Mouse (Mus musculus): ENCODE measurements around the gene Ahnak. TPM values are rescaled to one million over a fixed set of nuclear protein-coding genes. Genes with fewer than 3 reads are reported as not detected.

Gene Ahnak
- total RNA-seq (2021) = 100 to 1,000 TPM; 362 to 377 TPM

DNA sequence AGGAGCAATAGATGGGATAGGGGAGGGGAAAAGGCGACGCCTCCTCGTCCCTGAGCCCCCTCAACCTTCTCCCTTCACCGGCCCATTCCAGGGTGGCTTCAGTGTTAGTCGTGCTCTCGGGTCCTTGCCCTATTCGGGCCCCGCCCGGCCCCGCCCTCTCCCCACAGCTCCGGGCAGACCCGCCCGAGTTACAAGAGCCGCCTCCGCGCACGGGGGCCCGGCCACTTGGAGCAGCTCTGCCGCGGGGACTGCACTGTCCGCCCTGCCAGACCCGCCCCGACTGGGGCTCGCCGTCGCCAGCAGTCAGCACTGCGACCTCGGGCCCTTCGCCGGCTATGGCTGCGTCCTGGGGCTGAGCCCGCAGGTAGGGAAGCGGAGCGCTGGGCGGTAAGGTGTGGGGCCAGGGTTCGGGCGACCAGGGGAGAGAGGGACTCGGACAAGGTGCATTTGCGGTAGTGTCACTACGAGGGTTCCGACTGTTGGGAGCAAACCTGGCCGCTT, at the start of gene Ahnak:
Gene Ahnak, plus strand, starts transcription at position 219 of the 501 bp plus-strand sequence.
- DNase-seq = peak; percentile 88 to 93
- intact Hi-C loops (cut with DNase I) = no loop called here

DNA sequence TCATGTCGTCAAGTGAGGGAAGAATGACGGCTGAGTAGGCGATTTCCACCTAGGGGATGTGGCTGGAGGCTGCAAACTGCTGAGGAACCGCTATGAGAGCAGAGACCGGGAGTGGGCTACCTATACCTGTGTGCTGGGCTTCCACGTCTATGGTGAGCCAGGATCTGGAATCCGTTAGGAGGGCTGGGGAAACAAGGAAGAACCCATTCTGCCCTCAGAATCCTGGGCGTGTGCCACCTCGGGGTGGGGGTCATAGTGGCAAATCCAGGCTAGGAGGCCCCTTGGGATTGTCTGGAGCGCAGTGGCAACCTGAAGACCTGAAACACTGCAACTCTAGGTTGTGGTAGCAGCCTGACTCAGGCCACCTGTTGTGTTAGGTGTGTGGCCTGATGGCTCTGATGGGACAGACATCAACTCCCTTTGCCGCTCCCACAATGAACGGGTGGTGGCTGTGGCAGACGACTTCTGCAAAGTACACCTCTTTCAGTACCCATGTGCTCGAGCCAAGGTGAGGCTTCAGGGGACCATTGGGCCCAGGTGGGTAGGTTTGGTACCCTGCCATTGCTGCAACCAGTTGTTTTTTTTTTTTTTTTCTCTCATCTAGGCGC, 48.5 kb upstream of the Ahnak start:
- DNase-seq = no peak
- intact Hi-C loops (cut with DNase I) = loop anchor here (2.0 kb wide), 1 partner anchor 48 kb away; the partner anchor contains the start of gene Ints5

DNA sequence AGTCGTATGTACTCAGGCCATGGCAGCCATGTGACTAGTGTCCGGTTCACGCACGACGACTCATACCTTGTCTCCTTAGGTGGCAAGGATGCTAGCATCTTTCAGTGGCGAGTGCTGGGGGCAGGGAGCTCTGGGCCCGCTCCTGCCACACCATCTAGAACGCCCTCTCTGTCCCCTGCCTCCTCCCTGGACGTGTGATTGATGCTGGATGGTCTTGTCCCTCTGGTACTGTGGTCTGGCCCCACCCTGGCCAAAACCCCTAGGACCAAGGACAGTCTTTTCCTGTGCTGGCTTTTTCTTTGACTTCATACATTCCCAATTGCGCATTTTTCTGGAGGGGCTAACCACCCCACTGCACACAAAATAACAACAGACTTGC, 48.0 kb upstream of the Ahnak start:
- intact Hi-C loops (cut with DNase I) = loop anchor here (2.0 kb wide), 1 partner anchor 48 kb away; the partner anchor contains the start of gene Ints5
- no peak for DNase-seq

DNA sequence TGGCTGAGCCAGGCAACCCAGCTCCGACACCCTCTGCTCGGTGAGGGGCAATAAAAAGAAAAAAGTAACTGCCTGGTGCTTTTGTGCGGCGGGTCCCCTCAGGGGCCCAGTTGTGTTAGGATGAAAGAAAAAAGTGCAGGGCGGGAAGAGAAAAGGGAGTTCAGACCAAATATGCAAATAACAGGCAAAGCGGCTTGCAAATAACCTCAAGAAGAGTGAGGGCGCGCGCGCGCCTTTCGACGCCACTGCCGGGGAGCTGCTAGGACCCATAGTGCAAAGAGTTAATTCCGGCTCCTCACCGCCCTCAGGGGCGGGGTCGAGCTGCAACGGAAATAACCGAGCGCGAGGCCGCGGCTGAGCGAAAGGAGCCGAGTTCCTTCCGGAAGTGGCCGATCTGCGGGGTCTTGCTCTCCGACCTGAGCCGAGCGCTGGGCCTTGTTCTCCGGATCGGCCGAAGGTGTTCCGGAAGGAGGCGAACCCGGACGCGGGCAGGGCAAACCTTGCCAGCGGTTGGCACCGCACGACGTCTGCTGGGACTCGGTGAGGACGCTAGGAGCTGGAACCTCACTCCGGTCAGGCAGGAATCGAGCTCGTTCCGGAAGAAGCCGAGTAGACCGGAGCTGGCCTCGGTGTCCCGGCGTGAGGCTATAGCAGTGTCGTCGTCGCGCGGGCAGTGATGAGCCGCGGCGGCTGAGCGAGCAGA, 47.4 kb upstream of the Ahnak start, which contains the start of gene Mta2:
Gene Mta2, plus strand, starts transcription at position 361 of the 703 bp plus-strand sequence.
- peak; percentile 93 to 95 for DNase-seq
- intact Hi-C loops (cut with DNase I) = loop anchor here (2.0 kb wide), 3 partner anchors 13 to 49 kb away; partner anchors contain the start of genes Eml3, Ints5 and Rom1

DNA sequence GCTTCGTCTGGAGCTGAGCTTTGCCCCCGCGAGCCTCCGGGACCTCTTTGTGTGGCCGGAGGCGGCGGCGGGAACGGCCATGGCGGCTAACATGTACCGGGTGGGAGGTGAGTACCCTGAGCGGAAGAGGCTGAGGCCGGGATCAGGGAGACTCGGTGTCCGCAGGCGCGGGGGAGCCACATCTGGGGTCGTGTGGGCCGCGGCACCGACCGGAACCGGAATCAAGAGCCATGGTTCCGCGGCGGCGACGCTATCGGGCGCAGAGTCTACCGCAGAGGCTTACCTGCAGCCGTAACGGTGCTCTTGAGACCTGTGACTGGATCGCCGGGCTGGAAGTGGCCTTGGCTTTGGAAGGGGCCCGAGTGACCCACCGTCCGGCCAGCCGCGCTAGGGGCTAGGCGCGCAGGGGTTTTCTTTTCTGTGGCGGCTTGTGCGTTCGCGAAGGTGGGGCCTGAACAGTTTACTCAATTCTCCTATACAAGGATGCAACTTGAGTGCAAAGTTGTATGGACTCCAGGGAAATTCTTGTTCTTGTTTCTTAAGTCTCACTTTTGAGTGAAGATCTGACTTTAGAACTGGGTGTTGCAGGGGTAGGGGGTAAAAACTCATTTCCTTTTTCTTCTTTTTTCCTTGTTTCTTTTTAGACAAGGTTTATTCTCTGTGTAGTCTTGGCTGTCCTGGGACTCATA, 46.7 kb upstream of the Ahnak start:
- DNase-seq = peak in 1 of 2 experiments; percentile 62
- intact Hi-C loops (cut with DNase I) = loop anchor here (2.0 kb wide), 2 partner anchors 14 to 22 kb away; partner anchors contain the start of genes Eml3 and Rom1

DNA sequence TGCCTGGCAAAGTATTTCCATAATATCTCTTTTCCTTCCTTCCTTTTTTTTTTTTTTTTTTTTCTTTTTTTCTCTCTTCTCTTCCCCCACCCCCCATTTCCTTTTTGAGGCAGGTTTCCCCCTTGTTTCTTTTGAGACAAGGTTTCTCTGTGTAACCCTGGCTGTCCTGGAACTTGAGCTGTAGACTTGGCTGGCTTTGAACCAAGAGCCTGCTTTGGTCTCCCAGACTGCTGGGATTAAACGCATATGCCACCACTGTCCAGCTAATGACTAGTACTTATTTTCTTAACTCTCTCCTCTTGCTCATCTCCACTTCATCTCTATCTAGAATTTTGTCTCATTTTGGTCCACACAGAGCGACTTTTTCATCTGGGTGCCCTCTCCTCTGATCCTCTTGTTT, 46.0 kb upstream of the Ahnak start:
- intact Hi-C loops (cut with DNase I) = loop anchor here (2.0 kb wide), 2 partner anchors 14 to 22 kb away; partner anchors contain the start of genes Eml3 and Rom1

DNA sequence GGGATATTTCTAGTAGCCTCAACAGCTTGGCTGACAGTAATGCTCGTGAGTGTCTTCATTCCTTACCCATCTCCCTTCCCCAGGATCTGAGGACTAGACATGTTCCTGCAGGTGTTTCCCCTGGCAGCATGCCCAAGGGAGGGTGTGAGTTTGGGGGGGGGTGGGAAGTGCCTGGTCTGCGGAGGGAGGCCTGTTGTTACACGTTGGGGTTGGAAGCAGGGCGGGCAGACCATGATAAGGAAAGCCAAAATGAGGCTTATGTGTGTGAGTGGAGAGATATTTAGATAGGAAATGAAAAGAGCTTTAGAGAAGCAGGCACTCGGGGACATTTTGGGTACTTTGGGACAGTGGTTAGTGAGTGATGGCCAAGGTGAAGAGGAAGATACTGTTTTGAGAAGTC, 45.0 kb upstream of the Ahnak start:
- intact Hi-C loops (cut with DNase I) = no loop called here
- DNase-seq = no peak

More for the DNA sequence above, 46.0 kb upstream of the Ahnak start:
- DNase-seq = no peak

DNA sequence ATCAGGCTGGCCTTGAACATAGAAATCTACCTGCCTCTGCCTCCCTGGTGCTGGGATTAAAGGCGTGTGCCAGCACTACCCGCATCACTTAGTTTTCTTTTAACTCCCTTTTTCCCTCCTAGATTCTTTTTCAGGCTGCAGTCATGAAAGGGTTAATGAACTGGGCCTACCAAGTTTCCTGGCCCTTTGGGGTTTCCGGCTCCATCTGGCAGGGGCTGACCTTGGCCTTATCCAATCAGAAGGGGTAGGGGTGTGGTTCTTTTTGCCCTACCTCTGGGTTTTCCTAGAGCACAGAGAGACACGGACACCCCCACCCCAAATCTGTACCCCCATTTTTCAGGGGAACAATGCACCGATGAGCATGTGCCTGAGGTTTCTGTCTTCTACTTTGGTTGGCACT, 44.3 kb upstream of the Ahnak start:
- peak; percentile 56 to 66 for DNase-seq
- intact Hi-C loops (cut with DNase I) = no loop called here

DNA sequence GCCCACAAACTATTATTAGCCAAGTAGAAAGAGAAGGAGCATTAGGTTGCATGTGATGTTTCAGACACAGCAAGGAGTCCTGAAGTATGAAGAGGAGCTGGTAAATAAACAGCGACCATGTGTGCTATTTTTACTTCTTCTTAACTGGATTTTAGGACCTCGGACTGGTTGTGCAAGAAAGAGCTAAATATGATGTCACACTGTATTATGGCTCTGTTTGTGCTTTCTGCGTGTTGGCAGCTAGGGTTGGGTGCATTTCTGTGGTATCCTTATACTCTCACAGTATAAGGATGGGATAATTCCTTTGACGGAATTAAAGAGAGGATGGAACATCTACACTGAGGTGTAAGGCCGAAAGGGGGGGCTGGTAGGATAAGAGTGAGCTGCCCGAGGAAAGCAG, 43.8 kb upstream of the Ahnak start:
- intact Hi-C loops (cut with DNase I) = no loop called here
- no peak for DNase-seq

DNA sequence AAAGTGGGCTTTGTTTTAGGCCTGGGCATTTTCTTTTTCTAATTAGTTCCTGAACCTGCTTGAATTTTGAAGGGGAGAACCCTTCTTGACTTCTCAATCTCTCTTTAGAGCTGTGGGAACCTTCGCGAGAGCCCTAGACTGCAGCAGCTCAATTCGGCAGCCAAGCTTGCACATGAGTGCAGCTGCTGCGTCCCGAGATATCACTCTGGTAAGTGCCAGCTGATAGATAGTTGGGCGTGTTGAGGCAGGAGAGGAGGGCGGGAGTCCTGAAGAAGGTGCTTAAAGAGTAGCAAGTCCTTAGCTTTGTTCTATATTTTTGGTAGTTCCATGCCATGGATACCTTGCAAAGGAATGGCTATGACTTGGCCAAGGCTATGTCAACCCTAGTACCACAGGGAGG, 42.2 kb upstream of the Ahnak start:
- intact Hi-C loops (cut with DNase I) = no loop called here

DNA sequence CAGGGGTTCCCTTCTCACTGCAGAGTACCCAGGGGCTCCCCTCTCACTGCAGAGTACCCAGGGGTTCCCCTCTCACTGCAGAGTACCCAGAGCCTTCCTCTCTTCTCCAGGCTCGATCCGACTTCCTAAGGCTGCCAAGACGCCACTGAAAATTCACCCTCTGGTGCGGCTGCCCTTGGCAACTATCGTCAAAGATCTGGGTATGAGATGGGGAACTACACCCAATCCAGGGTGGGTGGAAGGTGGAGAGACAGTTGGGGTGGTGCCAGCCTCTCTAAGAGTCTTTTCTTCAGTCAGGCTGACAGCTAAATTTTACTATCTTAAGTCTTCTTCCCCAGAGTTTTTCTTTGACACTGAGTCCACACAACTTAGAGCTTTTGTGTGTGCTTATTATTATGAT, 38.9 kb upstream of the Ahnak start:
- DNase-seq = no peak
- intact Hi-C loops (cut with DNase I) = no loop called here

More for the DNA sequence above, 42.2 kb upstream of the Ahnak start:
- no peak for DNase-seq

DNA sequence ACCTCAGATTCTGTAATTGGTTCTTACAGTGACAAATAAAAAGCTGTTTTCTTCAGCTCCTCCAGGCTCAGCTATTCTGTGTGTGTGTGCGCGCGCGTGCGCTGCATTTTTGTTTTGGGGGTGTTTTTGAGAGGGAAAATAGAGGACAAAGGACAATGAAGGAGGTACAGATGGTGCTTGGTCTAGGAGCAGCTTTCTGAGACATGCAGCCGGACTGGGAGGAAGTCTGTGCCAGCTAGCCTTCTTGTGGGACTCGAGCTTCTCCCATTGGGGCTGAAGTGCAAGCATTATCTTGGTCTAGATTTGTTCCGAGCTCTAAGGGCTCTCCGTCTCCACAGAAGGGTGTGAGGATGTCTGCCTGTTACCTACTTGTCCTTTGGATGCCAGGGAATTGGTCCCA, 36.8 kb upstream of the Ahnak start:
- intact Hi-C loops (cut with DNase I) = no loop called here

DNA sequence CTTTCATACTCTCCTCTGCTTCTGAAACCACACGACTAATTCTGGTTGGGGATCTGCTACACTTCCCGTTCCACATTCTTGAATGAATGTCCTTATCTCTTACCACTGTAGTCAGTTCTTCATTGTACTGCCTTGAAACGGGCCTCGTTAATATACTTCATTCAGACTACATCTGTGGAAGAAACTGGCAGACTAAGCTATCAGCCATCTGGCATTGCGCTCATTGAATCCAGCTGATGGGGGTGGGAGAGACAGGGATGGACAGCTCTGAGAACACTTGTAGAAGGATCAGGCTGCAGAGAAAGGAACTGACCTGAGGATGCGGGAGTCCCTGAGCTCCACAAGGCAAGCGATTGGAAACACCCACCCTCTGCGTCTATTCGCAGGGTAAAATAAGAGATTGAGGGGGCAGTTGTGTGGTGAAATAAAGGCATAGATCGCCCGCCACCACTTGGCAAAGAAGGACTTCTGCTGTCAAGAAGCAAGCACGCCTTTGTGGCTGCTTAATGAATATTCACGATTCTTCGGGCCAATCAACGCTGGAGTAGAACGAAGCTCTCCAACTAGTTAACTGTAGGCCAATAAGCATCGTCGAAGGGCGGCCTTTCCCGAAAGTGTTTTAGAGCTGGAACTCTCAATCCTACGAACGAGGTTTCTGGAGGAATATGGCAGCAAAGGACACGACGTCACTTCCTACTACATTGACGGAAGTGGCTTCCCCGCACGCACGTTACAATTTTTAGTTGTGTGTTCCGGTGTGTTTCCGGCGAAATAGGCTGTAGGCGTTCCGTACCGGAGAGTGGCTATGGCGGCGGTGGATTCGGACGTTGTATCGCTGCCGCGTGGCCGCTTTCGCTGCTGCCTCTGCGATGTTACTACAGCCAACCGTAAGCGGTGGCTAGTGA, 35.7 kb upstream of the Ahnak start, which contains the start of gene Tut1:
Gene Tut1, plus strand, starts transcription at position 713 of the 905 bp plus-strand sequence.
- intact Hi-C loops (cut with DNase I) = no loop called here
- DNase-seq = peak; percentile 88 to 92

More for the DNA sequence above, 36.8 kb upstream of the Ahnak start:
- DNase-seq = no peak

DNA sequence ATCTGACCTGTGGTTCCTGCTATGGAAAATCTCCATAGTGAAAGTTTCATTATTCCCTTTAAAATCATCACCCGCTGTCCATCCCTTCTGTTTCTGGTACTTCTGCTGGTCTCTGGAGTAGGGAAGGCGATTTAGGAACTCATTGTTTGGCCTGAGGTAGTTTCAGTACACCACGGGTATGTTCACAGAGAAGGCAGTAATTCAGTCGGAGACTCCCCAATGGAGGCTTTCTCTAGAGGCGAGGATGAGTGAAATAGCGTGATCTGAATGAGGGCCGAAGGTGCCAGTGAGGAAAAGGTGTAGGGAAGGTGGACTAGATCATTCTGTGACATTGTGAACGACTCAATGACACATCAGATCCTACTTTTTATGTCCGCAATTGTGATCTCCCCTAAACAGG, 34.9 kb upstream of the Ahnak start:
- DNase-seq = no peak
- intact Hi-C loops (cut with DNase I) = no loop called here

DNA sequence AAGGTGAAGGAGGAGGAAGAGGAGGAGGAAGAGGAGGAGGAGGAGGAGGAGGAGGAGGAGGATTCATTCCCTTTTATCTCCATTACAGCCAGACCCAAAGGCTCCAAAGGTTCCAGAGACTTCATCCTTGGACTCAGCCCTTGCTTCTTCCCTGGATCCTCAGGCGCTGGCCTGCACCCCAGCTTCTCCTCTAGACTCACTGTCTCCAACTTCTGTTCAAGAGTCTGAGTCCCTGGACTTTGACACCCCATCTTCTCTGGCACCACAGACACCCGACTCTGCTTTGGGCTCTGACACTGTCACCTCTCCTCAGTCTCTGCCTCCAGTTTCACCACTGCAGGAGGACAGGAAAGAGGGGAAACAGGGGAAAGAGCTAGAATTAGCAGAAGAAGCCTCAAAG, 26.8 kb upstream of the Ahnak start:
- no peak for DNase-seq

DNA sequence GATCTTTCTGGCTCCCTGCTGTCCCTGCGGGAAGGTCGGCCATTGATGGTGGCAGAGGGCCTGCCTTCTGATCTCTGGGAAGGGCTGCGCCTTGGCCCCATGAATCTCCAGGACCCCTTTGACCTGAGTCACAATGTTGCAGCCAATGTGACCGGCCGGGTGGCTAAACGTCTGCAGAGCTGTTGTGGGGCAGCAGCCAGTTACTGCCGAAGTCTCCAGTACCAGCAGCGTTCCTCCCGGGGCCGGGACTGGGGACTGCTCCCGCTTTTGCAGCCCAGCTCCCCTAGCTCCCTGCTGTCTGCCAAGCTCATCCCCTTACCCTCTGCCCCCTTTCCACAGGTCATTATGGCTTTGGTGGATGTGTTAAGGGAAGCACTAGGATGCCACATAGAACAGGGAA, 24.0 kb upstream of the Ahnak start:
- DNase-seq = no peak
- intact Hi-C loops (cut with DNase I) = loop anchor here (2.0 kb wide), 1 partner anchor 22 kb away; no protein-coding TSS in a partner anchor

More for the DNA sequence above, 26.8 kb upstream of the Ahnak start:
- intact Hi-C loops (cut with DNase I) = no loop called here

DNA sequence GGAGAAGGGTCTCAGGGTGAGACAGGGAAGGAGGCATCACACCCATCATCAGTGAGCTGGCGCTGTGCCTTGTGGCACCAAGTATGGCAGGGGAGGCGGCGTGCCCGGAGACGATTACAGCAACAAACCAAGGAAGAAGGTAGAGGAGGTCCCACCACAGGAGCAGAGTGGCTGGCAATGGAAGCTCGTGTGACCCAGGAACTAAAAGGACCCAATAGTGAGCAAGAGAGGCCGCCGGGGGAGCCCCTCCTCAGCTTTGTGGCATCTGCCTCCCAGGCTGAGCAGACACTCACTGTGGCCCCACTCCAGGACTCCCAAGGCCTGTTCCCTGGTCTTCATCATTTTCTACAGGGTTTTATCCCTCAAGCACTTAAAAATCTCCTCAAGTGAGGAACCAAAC, 23.3 kb upstream of the Ahnak start:
- DNase-seq = no peak
- intact Hi-C loops (cut with DNase I) = loop anchor here (2.0 kb wide), 1 partner anchor 23 kb away; no protein-coding TSS in a partner anchor

DNA sequence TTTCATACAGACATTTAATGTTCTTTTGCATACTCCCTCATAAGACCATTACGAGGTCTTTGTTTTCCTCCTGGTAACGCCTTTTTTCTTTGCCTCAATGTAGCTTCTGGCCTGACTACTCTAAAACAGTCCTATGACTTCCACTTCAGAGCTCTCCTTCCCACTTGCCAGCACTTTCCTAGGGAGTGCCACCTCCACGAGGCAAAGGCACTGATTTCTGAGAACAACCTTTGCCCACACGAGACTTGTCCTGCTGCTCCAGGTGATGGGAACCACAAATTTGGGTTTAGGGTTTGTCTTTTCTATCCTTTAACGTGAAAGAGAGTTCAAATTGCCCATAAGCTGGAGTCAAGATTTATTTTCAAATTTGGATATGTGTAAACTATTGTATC, 22.9 kb upstream of the Ahnak start:
- intact Hi-C loops (cut with DNase I) = no loop called here

DNA sequence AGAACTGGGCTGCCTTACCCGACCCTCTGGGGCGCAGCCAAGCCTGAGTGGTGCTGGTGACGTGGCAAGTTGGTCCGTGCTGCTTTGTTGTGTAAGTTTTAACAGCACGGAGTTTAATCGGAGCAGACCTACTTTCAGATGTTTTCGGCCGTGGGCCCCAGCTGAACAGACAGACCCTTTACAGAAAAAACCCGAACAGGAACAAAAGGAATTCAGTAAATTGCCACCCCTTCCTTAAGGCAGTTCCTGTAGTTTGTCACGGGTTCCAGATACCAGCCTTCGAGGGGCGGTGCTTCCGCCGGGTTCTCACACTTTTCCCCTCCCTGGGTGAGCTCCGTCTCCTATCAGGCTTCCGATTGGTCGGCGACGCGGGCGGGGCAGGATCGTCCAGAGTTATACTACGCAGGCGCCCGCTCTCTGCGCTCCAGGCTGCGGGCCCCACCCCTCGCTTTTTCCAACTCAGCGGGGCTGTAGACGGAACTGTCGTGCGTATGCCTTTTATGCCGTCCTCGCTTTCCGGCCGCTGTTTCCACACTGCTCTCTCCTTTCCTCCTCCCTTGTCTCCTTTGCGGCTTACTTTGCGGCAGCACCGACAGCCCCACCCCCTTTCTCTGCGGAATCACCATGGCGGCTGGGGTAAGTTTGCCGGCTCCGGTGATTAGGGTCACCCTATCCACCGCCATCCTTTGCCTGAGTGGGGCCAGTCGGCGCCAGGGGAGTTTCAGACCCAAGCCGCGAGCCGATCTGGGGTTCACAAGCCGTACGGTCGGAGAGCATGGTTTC, 22.3 kb upstream of the Ahnak start, which contains the start of gene Eef1g:
Gene Eef1g, plus strand, starts transcription at position 452 of the 783 bp plus-strand sequence.
- intact Hi-C loops (cut with DNase I) = no loop called here
- DNase-seq = peak; percentile 94 to 95

More for the DNA sequence above, 22.9 kb upstream of the Ahnak start:
- DNase-seq = no peak

Data from heart, postnatal 36 days (tissue).